Mouse (Mus musculus): ENCODE data around the gene Wnt2.

The Wnt2 gene

GRCm38 (mm10) chr6:18029746-18030656, at the start of gene Wnt2:
TSS of gene Wnt2 (minus strand) at chr6:18030585.
- DNase-seq (ENCODE audit: low spot score in 2 of 2) = no peak

- DNase-seq (ENCODE audit: low spot score in 2 of 2) = no peak
These were observed 48.2 kb upstream of the Wnt2 start for GRCm38 (mm10) chr6:18078615-18079014.

GRCm38 (mm10) chr6:18076986-18077385, 46.6 kb upstream of the Wnt2 start:
- DNase-seq (ENCODE audit: low spot score in 2 of 2) = no peak

GRCm38 (mm10) chr6:18076577-18076976, 46.2 kb upstream of the Wnt2 start:
- DNase-seq (ENCODE audit: low spot score in 2 of 2) = no peak

GRCm38 (mm10) chr6:18057899-18058298, 27.5 kb upstream of the Wnt2 start:
- no peak for DNase-seq (ENCODE audit: low spot score in 2 of 2)

GRCm38 (mm10) chr6:18051702-18052101, 21.3 kb upstream of the Wnt2 start:
- no peak for DNase-seq (ENCODE audit: low spot score in 2 of 2)

GRCm38 (mm10) chr6:18044299-18044698, 13.9 kb upstream of the Wnt2 start:
- DNase-seq (ENCODE audit: low spot score in 2 of 2) = no peak

- DNase-seq (ENCODE audit: low spot score in 2 of 2) = no peak
These were observed 12.8 kb upstream of the Wnt2 start for GRCm38 (mm10) chr6:18043172-18043571.

GRCm38 (mm10) chr6:18032271-18032670, 1.9 kb upstream of the Wnt2 start:
- no peak for DNase-seq (ENCODE audit: low spot score in 2 of 2)

GRCm38 (mm10) chr6:18031509-18032010, 1.2 kb upstream of the Wnt2 start:
- DNase-seq (ENCODE audit: low spot score in 2 of 2) = no peak

- DNase-seq (ENCODE audit: low spot score in 2 of 2) = no peak
These were observed 603 bp upstream of the Wnt2 start for GRCm38 (mm10) chr6:18030868-18031508.

- no peak for DNase-seq (ENCODE audit: low spot score in 2 of 2)
These were observed 6.1 kb downstream of the Wnt2 start for GRCm38 (mm10) chr6:18024133-18024794.

GRCm38 (mm10) chr6:18013346-18013745, 17.0 kb downstream of the Wnt2 start:
- DNase-seq (ENCODE audit: low spot score in 2 of 2) = no peak

GRCm38 (mm10) chr6:18007356-18007755, 23.0 kb downstream of the Wnt2 start:
- no peak for DNase-seq (ENCODE audit: low spot score in 2 of 2)

GRCm38 (mm10) chr6:18002065-18002464, 28.3 kb downstream of the Wnt2 start:
- DNase-seq (ENCODE audit: low spot score in 2 of 2) = no peak

GRCm38 (mm10) chr6:17998497-17998896, 31.9 kb downstream of the Wnt2 start:
- no peak for DNase-seq (ENCODE audit: low spot score in 2 of 2)

- no peak for DNase-seq (ENCODE audit: low spot score in 2 of 2)
These were observed 35.2 kb downstream of the Wnt2 start for GRCm38 (mm10) chr6:17994956-17995790.

GRCm38 (mm10) chr6:17991625-17992024, 38.8 kb downstream of the Wnt2 start:
- no peak for DNase-seq (ENCODE audit: low spot score in 2 of 2)

GRCm38 (mm10) chr6:17990173-17991028, 40.0 kb downstream of the Wnt2 start:
- no peak for DNase-seq (ENCODE audit: low spot score in 2 of 2)

- DNase-seq (ENCODE audit: low spot score in 2 of 2) = no peak
These were observed 51.0 kb downstream of the Wnt2 start for GRCm38 (mm10) chr6:17979361-17979760.
